Mouse (Mus musculus) left cerebral cortex, postnatal 25 days (tissue): ENCODE data around the gene Gm11487. TPM values are rescaled to one million over a fixed set of nuclear protein-coding genes. Genes with fewer than 3 reads are reported as not detected.
"Not testable (repeated sequence)": the region's sequence is repeated elsewhere in the genome, so short reads cannot be mapped to it uniquely, and the experiment has no call there.

Experiments
- DNase-seq, 2 experiments: peaks; one replicate each; pipeline ENCODE4 v3.0.0; 2022; ENCODE audit warnings: low spot score in 2 of 2, mixed read lengths in 1 of 2
- intact Hi-C: fragments of 180-260 bp; cut with DNase I; formaldehyde crosslinking; loops from one replicate; pipeline ENCODE4 v1.15.1; 2025
- total RNA-seq, 2 experiments: library from RNA; stranded (reverse); gene quantifications; 2 replicates each; pipeline ENCODE4 v1.2.3; 2021

The Gm11487 gene
- not detected for total RNA-seq

GRCm38 (mm10) chr4:73404972-73405371 is at the start of gene Gm11487:
TSS of gene Gm11487 (minus strand) at chr4:73405072.
- intact Hi-C loops, DNase-seq: not testable (repeated sequence)

GRCm38 (mm10) chr4:73444715-73445114 is 39.8 kb upstream of the Gm11487 start:
- DNase-seq: peak; percentile 2 to 3
- intact Hi-C loops: no loop called here

GRCm38 (mm10) chr4:73442568-73442967 is 37.7 kb upstream of the Gm11487 start:
- intact Hi-C loops: no loop called here

GRCm38 (mm10) chr4:73425903-73426302 is 21.0 kb upstream of the Gm11487 start:
- DNase-seq: no peak
- intact Hi-C loops: no loop called here

More at GRCm38 (mm10) chr4:73442568-73442967, 37.7 kb upstream of the Gm11487 start:
- DNase-seq: no peak

GRCm38 (mm10) chr4:73423049-73423448 is 18.2 kb upstream of the Gm11487 start:
- DNase-seq: no peak
- intact Hi-C loops: no loop called here

GRCm38 (mm10) chr4:73366534-73366933 is 38.3 kb downstream of the Gm11487 start:
- intact Hi-C loops: no loop called here
- no peak for DNase-seq

Other genes starting within 250 kb of the Gm11487 start
- not detected for gene Gm11238, start 202.8 kb upstream of the Gm11487 start, total RNA-seq
- gene Gm11237, start 217.9 kb upstream of the Gm11487 start, total RNA-seq: not detected
- gene Gm11236, start 233.0 kb upstream of the Gm11487 start, total RNA-seq: not detected